Mouse (Mus musculus): ENCODE measurements at regions not wholly inside any gene's neighbourhood (a gene's known extent, or its start where the extent isn't known, plus 50 kb on each side); places are given as distances from the start of the nearest gene placed in this dataset.

- TF ChIP-seq CTCF (IDR thresholded peaks at IDR 0.05; ENCODE audit: low read depth) (no peak), EP300 (optimal IDR thresholded peaks at IDR 0.05) (no peak)
- no peak overlapping the region for H3K4me3 ChIP-seq (ENCODE audit: low read depth, low read length)
- DNase-seq (ENCODE audit: low spot score), result no peak
- H3K4me1 ChIP-seq (replicated peaks; ENCODE audit: control insufficient read depth, insufficient read depth), result no peaks in the 10 kb centered on the region
- H3K9me3 ChIP-seq (ENCODE audit: control insufficient read depth, low read length), result no peaks in the 10 kb centered on the region
- H3K9ac ChIP-seq (ENCODE audit: low read length), result no peak overlapping the region
- no peaks in the 10 kb centered on the region for H3K36me3 ChIP-seq (ENCODE audit: control insufficient read depth, insufficient read depth, low read length)
- 80% methylated on average over 8 of the region's 8 CpGs for WGBS
- H3K27ac ChIP-seq (replicated peaks), result no peak overlapping the region
- ATAC-seq (ENCODE audit: low FRiP score, low TSS enrichment), result no peak
- no peaks in the 10 kb centered on the region for H3K27me3 ChIP-seq (ENCODE audit: control insufficient read depth, insufficient read depth, low read length)
- no peak overlapping the region for H3K4me2 ChIP-seq (replicated peaks; ENCODE audit: low read depth)
These were observed 332.0 kb upstream of the Mon1b start for GRCm38 (mm10) chr8:113303426-113303825.

- 37% methylated on average over 3 of the region's 3 CpGs for WGBS
- DNase-seq (ENCODE audit: low spot score) (no peak), ATAC-seq (ENCODE audit: low FRiP score, low TSS enrichment) (no peak)
- Histone ChIP-seq H3K36me3 (ENCODE audit: control insufficient read depth, insufficient read depth, low read length) (no peaks in the 10 kb centered on the region), H3K27ac (replicated peaks) (no peak overlapping the region), H3K9ac (ENCODE audit: low read length) (no peak overlapping the region), H3K4me3 (ENCODE audit: low read depth, low read length) (no peak overlapping the region), H3K4me1 (replicated peaks; ENCODE audit: control insufficient read depth, insufficient read depth) (no peaks in the 10 kb centered on the region), H3K9me3 (ENCODE audit: control insufficient read depth, low read length) (no peaks in the 10 kb centered on the region), H3K27me3 (ENCODE audit: control insufficient read depth, insufficient read depth, low read length) (no peaks in the 10 kb centered on the region), H3K4me2 (replicated peaks; ENCODE audit: low read depth) (no peak overlapping the region)
- TF ChIP-seq EP300 (optimal IDR thresholded peaks at IDR 0.05) (no peak), CTCF (IDR thresholded peaks at IDR 0.05; ENCODE audit: low read depth) (no peak)
These were observed 318.2 kb upstream of the Mon1b start for GRCm38 (mm10) chr8:113317169-113317568.

- Histone ChIP-seq H3K9ac (ENCODE audit: low read length) (no peak overlapping the region), H3K4me3 (ENCODE audit: low read depth, low read length) (no peak overlapping the region), H3K27ac (replicated peaks) (no peak overlapping the region), H3K27me3 (ENCODE audit: control insufficient read depth, insufficient read depth, low read length) (no peaks in the 10 kb centered on the region), H3K4me2 (replicated peaks; ENCODE audit: low read depth) (no peak overlapping the region), H3K36me3 (ENCODE audit: control insufficient read depth, insufficient read depth, low read length) (no peaks in the 10 kb centered on the region), H3K4me1 (replicated peaks; ENCODE audit: control insufficient read depth, insufficient read depth) (no peaks in the 10 kb centered on the region), H3K9me3 (ENCODE audit: control insufficient read depth, low read length) (no peaks in the 10 kb centered on the region)
- no peak for TF ChIP-seq CTCF (IDR thresholded peaks at IDR 0.05; ENCODE audit: low read depth)
- TF ChIP-seq EP300 (optimal IDR thresholded peaks at IDR 0.05), result no peak
- 46% methylated on average over 6 of the region's 6 CpGs for WGBS
- ATAC-seq (ENCODE audit: low FRiP score, low TSS enrichment) (no peak), DNase-seq (ENCODE audit: low spot score) (no peak)
These were observed 303.8 kb upstream of the Mon1b start for GRCm38 (mm10) chr8:113331576-113331975.

- Histone ChIP-seq H3K4me3 (ENCODE audit: low read depth, low read length) (no peak overlapping the region), H3K27me3 (ENCODE audit: control insufficient read depth, insufficient read depth, low read length) (no peaks in the 10 kb centered on the region), H3K27ac (replicated peaks) (no peak overlapping the region), H3K4me1 (replicated peaks; ENCODE audit: control insufficient read depth, insufficient read depth) (no peaks in the 10 kb centered on the region), H3K4me2 (replicated peaks; ENCODE audit: low read depth) (no peak overlapping the region), H3K9me3 (ENCODE audit: control insufficient read depth, low read length) (no peaks in the 10 kb centered on the region), H3K9ac (ENCODE audit: low read length) (no peak overlapping the region), H3K36me3 (ENCODE audit: control insufficient read depth, insufficient read depth, low read length) (no peaks in the 10 kb centered on the region)
- ATAC-seq (ENCODE audit: low FRiP score, low TSS enrichment) (no peak), DNase-seq (ENCODE audit: low spot score) (no peak)
- no peak for TF ChIP-seq CTCF (IDR thresholded peaks at IDR 0.05; ENCODE audit: low read depth)
- WGBS, result 61% methylated on average over 10 of the region's 10 CpGs
These were observed 294.1 kb upstream of the Mon1b start for GRCm38 (mm10) chr8:113341306-113341705.

- WGBS, result 61% methylated on average over 7 of the region's 7 CpGs
- Histone ChIP-seq H3K4me3 (ENCODE audit: low read depth, low read length) (no peak overlapping the region), H3K27me3 (ENCODE audit: control insufficient read depth, insufficient read depth, low read length) (no peaks in the 10 kb centered on the region), H3K4me2 (replicated peaks; ENCODE audit: low read depth) (no peak overlapping the region), H3K9me3 (ENCODE audit: control insufficient read depth, low read length) (no peaks in the 10 kb centered on the region), H3K9ac (ENCODE audit: low read length) (no peak overlapping the region), H3K36me3 (ENCODE audit: control insufficient read depth, insufficient read depth, low read length) (no peaks in the 10 kb centered on the region), H3K4me1 (replicated peaks; ENCODE audit: control insufficient read depth, insufficient read depth) (no peaks in the 10 kb centered on the region), H3K27ac (replicated peaks) (no peak overlapping the region)
- no peak for DNase-seq (ENCODE audit: low spot score)
- no peak for ATAC-seq (ENCODE audit: low FRiP score, low TSS enrichment)
- TF ChIP-seq EP300 (optimal IDR thresholded peaks at IDR 0.05) (no peak), CTCF (IDR thresholded peaks at IDR 0.05; ENCODE audit: low read depth) (peak; percentile 48)
These were observed 273.5 kb upstream of the Mon1b start for GRCm38 (mm10) chr8:113361900-113362299.

GRCm38 (mm10) chr8:113364181-113364580, 271.2 kb upstream of the Mon1b start:
- DNase-seq (ENCODE audit: low spot score) (no peak), ATAC-seq (ENCODE audit: low FRiP score, low TSS enrichment) (no peak)
- H3K27ac ChIP-seq (replicated peaks), result no peak overlapping the region
- no peak overlapping the region for H3K4me3 ChIP-seq (ENCODE audit: low read depth, low read length)
- no peaks in the 10 kb centered on the region for H3K36me3 ChIP-seq (ENCODE audit: control insufficient read depth, insufficient read depth, low read length)
- H3K9ac ChIP-seq (ENCODE audit: low read length), result no peak overlapping the region
- WGBS, result 93% methylated on average over 13 of the region's 13 CpGs
- H3K9me3 ChIP-seq (ENCODE audit: control insufficient read depth, low read length), result no peaks in the 10 kb centered on the region
- H3K4me2 ChIP-seq (replicated peaks; ENCODE audit: low read depth), result no peak overlapping the region
- TF ChIP-seq EP300 (optimal IDR thresholded peaks at IDR 0.05) (no peak), CTCF (IDR thresholded peaks at IDR 0.05; ENCODE audit: low read depth) (no peak)
- H3K4me1 ChIP-seq (replicated peaks; ENCODE audit: control insufficient read depth, insufficient read depth), result no peaks in the 10 kb centered on the region
- no peaks in the 10 kb centered on the region for H3K27me3 ChIP-seq (ENCODE audit: control insufficient read depth, insufficient read depth, low read length)

Data from stomach, postnatal 0 days (tissue).